Mouse (Mus musculus) liver, embryonic 13.5 days (tissue): Measurements from ENCODE around the gene Scgb1a1. TPM values are rescaled to one million over a fixed set of nuclear protein-coding genes. Genes with fewer than 3 reads are reported as not detected.
"Not testable (repeated sequence)": the region's sequence is repeated elsewhere in the genome, so short reads cannot be mapped to it uniquely, and the experiment has no call there.

Source experiments
- ATAC-seq: fragments of 200-750 bp; cut with Nextera tagmentation; 2 replicates; pipeline ENCODE4 v1.8.0; 2017; ENCODE audit warnings: low read depth, mild to moderate bottlenecking, moderate number of reproducible peaks, moderate library complexity
- DNase-seq: peaks from one replicate; pipeline ENCODE4 v3.0.0; 2022
- H3K27ac ChIP-seq: fragments of 300-500 bp; sonication (generic); 2 replicates; pipeline ENCODE4 v1.5.1; 2015; ENCODE audit warnings: moderate library complexity, mild to moderate bottlenecking, inconsistent platforms
- H3K27me3 ChIP-seq: fragments of 300-500 bp; sonication (generic); 2 replicates; pipeline ENCODE4 v1.6.1; 2015; ENCODE audit warnings: mild to moderate bottlenecking, inconsistent platforms
- H3K36me3 ChIP-seq: fragments of 300-500 bp; sonication (generic); 2 replicates; pipeline ENCODE4 v1.6.1; 2015; ENCODE audit warnings: mild to moderate bottlenecking, inconsistent platforms
- H3K4me1 ChIP-seq: fragments of 300-500 bp; sonication (generic); replicated peaks from 2 replicates; pipeline ENCODE4 v1.6.1; 2015; ENCODE audit warnings: inconsistent platforms
- H3K4me2 ChIP-seq: fragments of 300-500 bp; sonication (generic); 2 replicates; pipeline ENCODE4 v1.6.1; 2015; ENCODE audit warnings: inconsistent platforms, mild to moderate bottlenecking, moderate library complexity
- H3K4me3 ChIP-seq: fragments of 300-500 bp; sonication (generic); replicated peaks from 2 replicates; pipeline ENCODE4 v1.5.1; 2015; ENCODE audit warnings: mild to moderate bottlenecking, inconsistent platforms
- H3K9ac ChIP-seq: fragments of 300-500 bp; sonication (generic); 2 replicates; pipeline ENCODE4 v1.6.1; 2015; ENCODE audit warnings: mild to moderate bottlenecking, inconsistent platforms
- H3K9me3 ChIP-seq: fragments of 300-500 bp; sonication (generic); replicated peaks from 2 replicates; pipeline ENCODE4 v1.6.1; 2016; ENCODE audit warnings: inconsistent platforms
- WGBS: fragments of 180-500 bp; shearing (Covaris S2); methylation state at CpG from one replicate; pipeline ENCODE4 v1.1.7; 2015; ENCODE audit not compliant: insufficient replicate concordance; 5-methylcytosine and 5-hydroxymethylcytosine counted together
- polyA plus RNA-seq: library from polyadenylated mRNA; unstranded; fragments of >200 nt; fragmentation: Nextera tagmentation; extraction: Ambion mirVana; gene quantifications from 2 replicates; pipeline ENCODE4 v1.2.1, GENCODE M21; 2015

The Scgb1a1 gene
- polyA plus RNA-seq, 1 experiment from 2014 or later = not detected

GRCm38 (mm10) chr19:9062822-9063221 lies 24.9 kb downstream of the Scgb1a1 start:
- WGBS = 28% methylated on average over 2 of the region's 2 CpGs
- peaks cover 30% of the 10 kb centered on the region for H3K4me1 ChIP-seq
- no peaks in the 10 kb centered on the region for H3K27me3 ChIP-seq
- no peaks in the 10 kb centered on the region for H3K36me3 ChIP-seq
- H3K4me2 ChIP-seq = no peak overlapping the region
- H3K9ac ChIP-seq = no peak overlapping the region
- H3K4me3 ChIP-seq = no peak overlapping the region
- ATAC-seq (no peak), DNase-seq (no peak)
- H3K27ac ChIP-seq = no peak overlapping the region
- no peaks in the 10 kb centered on the region for H3K9me3 ChIP-seq

- H3K27me3 ChIP-seq = no peaks in the 10 kb centered on the region
- ATAC-seq (no peak), DNase-seq (no peak)
- no peaks in the 10 kb centered on the region for H3K9me3 ChIP-seq
- H3K36me3 ChIP-seq = no peaks in the 10 kb centered on the region
- no peak overlapping the region for H3K4me3 ChIP-seq
- H3K27ac ChIP-seq = no peak overlapping the region
- 82% methylated on average over 8 of the region's 8 CpGs for WGBS
- H3K4me2 ChIP-seq = no peak overlapping the region
- peaks cover 29% of the 10 kb centered on the region for H3K4me1 ChIP-seq
- no peak overlapping the region for H3K9ac ChIP-seq
Observed at GRCm38 (mm10) chr19:9061221-9061893, 26.4 kb downstream of the Scgb1a1 start.

GRCm38 (mm10) chr19:9060103-9060502 lies 27.7 kb downstream of the Scgb1a1 start:
- no peaks in the 10 kb centered on the region for H3K36me3 ChIP-seq
- no peak overlapping the region for H3K27ac ChIP-seq
- WGBS = 62% methylated on average over 4 of the region's 4 CpGs
- no peaks in the 10 kb centered on the region for H3K9me3 ChIP-seq
- ATAC-seq = no peak
- H3K9ac ChIP-seq = no peak overlapping the region
- no peak overlapping the region for H3K4me2 ChIP-seq
- no peak for DNase-seq
- no peaks in the 10 kb centered on the region for H3K27me3 ChIP-seq
- H3K4me3 ChIP-seq = no peak overlapping the region
- peaks cover 20% of the 10 kb centered on the region for H3K4me1 ChIP-seq

- no peak for ATAC-seq
- Histone ChIP-seq H3K9ac (no peak overlapping the region), H3K9me3 (no peaks in the 10 kb centered on the region), H3K27ac (no peak overlapping the region), H3K4me2 (no peak overlapping the region), H3K36me3 (no peaks in the 10 kb centered on the region), H3K27me3 (no peaks in the 10 kb centered on the region), H3K4me3 (no peak overlapping the region), H3K4me1 (peaks cover 20% of the 10 kb centered on the region)
- WGBS = 69% methylated on average over 7 of the region's 7 CpGs
- DNase-seq = no peak
Observed at GRCm38 (mm10) chr19:9059391-9059790, 28.4 kb downstream of the Scgb1a1 start.

GRCm38 (mm10) chr19:9058944-9059343 lies 28.8 kb downstream of the Scgb1a1 start:
- H3K27me3 ChIP-seq = no peaks in the 10 kb centered on the region
- H3K4me3 ChIP-seq = no peak overlapping the region
- 40% methylated on average over 4 of the region's 4 CpGs for WGBS
- no peak overlapping the region for H3K9ac ChIP-seq
- no peak overlapping the region for H3K4me2 ChIP-seq
- H3K9me3 ChIP-seq = no peaks in the 10 kb centered on the region
- DNase-seq = no peak
- H3K36me3 ChIP-seq = no peaks in the 10 kb centered on the region
- H3K4me1 ChIP-seq = peaks cover 20% of the 10 kb centered on the region
- H3K27ac ChIP-seq = no peak overlapping the region
- ATAC-seq = no peak

- ATAC-seq = no peak
Observed at GRCm38 (mm10) chr19:9058331-9058884, 29.4 kb downstream of the Scgb1a1 start.

GRCm38 (mm10) chr19:9057679-9058078 lies 30.1 kb downstream of the Scgb1a1 start:
- Histone ChIP-seq H3K9ac (no peak overlapping the region), H3K9me3 (no peaks in the 10 kb centered on the region), H3K27ac (no peak overlapping the region), H3K27me3 (no peaks in the 10 kb centered on the region), H3K36me3 (no peaks in the 10 kb centered on the region), H3K4me2 (no peak overlapping the region), H3K4me3 (no peak overlapping the region), H3K4me1 (peaks cover 26% of the 10 kb centered on the region)
- DNase-seq (no peak), ATAC-seq (no peak)

More at GRCm38 (mm10) chr19:9058331-9058884, 29.4 kb downstream of the Scgb1a1 start:
- Histone ChIP-seq H3K4me2 (no peak overlapping the region), H3K9ac (no peak overlapping the region), H3K27me3 (no peaks in the 10 kb centered on the region), H3K27ac (no peak overlapping the region), H3K36me3 (no peaks in the 10 kb centered on the region), H3K9me3 (no peaks in the 10 kb centered on the region), H3K4me1 (peaks cover 22% of the 10 kb centered on the region), H3K4me3 (no peak overlapping the region)
- 58% methylated on average over 1 of the region's 1 CpGs for WGBS
- DNase-seq = no peak

- Histone ChIP-seq H3K9ac (no peak overlapping the region), H3K4me3 (no peak overlapping the region), H3K27me3 (no peaks in the 10 kb centered on the region), H3K9me3 (no peaks in the 10 kb centered on the region), H3K4me1 (peaks cover 40% of the 10 kb centered on the region), H3K36me3 (no peaks in the 10 kb centered on the region), H3K4me2 (no peak overlapping the region), H3K27ac (no peak overlapping the region)
- WGBS = 30% methylated on average over 4 of the region's 4 CpGs
- ATAC-seq (no peak), DNase-seq (no peak)
Observed at GRCm38 (mm10) chr19:9055703-9056355, 31.9 kb downstream of the Scgb1a1 start.

- no peaks in the 10 kb centered on the region for H3K9me3 ChIP-seq
- ATAC-seq (no peak), DNase-seq (no peak)
- H3K27me3 ChIP-seq = no peaks in the 10 kb centered on the region
- H3K4me3 ChIP-seq = no peak overlapping the region
- no peak overlapping the region for H3K4me2 ChIP-seq
- no peak overlapping the region for H3K9ac ChIP-seq
- no peaks in the 10 kb centered on the region for H3K36me3 ChIP-seq
- no peak overlapping the region for H3K27ac ChIP-seq
- H3K4me1 ChIP-seq = peaks cover 46% of the 10 kb centered on the region
- 9% methylated on average over 2 of the region's 2 CpGs for WGBS
Observed at GRCm38 (mm10) chr19:9055153-9055552, 32.6 kb downstream of the Scgb1a1 start.

GRCm38 (mm10) chr19:9052803-9053431 lies 34.8 kb downstream of the Scgb1a1 start:
- Histone ChIP-seq H3K9me3 (peaks cover 7% of the 10 kb centered on the region), H3K9ac (peak overlapping the region; percentile 34; the same call in 1 of the 2 replicates), H3K36me3 (peaks cover 7% of the 10 kb centered on the region; the same call in 1 of the 2 replicates), H3K27me3 (no peaks in the 10 kb centered on the region), H3K4me2 (no peak overlapping the region), H3K4me3 (no peak overlapping the region), H3K27ac (peak overlapping the region; percentile 43; the same call in 1 of the 2 replicates), H3K4me1 (peaks cover 48% of the 10 kb centered on the region)
- WGBS = 15% methylated on average over 6 of the region's 6 CpGs
- peak; percentile 24 for DNase-seq
- peak; percentile 49 for ATAC-seq

GRCm38 (mm10) chr19:9051985-9052384 lies 35.8 kb downstream of the Scgb1a1 start:
- H3K27ac ChIP-seq, H3K36me3 ChIP-seq, ATAC-seq, DNase-seq, H3K4me2 ChIP-seq, H3K4me3 ChIP-seq, H3K9ac ChIP-seq, H3K27me3 ChIP-seq, H3K9me3 ChIP-seq: not testable (repeated sequence)
- H3K4me1 ChIP-seq = peaks cover 56% of the 10 kb centered on the region
- WGBS = 77% methylated on average over 4 of the region's 4 CpGs
